Mouse (Mus musculus): ENCODE measurements around the gene 4933416C03Rik.
A peak's percentile ranks its signal among the peaks of the same experiment; 100 is the strongest.

Gene 4933416C03Rik

DNA sequence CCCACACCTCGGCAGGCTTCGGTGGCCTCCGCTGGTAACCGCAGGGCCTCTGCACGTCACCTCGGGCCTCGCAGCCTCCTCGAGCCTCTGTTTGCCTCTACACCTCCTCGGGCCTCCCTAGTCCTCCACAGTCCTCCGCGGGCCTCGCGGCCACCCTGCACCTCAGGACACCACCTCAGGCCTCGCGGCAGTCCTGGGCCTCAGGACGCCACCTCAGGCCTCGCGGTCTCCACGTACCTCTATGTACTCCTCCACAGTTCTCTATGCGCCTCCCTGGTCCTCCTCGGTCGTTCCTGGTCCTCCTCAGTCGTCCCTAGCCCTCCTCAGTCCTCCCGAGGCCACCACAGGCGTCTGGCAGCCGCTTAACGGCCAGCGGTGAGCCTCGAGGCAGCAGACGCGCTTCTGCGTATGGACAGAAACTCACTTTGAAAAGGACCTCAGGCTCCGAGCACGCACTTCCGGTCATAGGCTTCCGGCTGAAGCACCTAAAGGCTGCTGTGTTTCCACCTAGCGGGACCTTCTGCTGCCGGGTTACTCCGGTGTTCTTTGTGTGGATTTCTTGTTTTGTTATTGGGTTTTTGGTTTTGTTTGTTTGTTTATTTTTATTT lies at the start of gene 4933416C03Rik:
Gene 4933416C03Rik, minus strand, starts transcription at position 51 of the 608 bp plus-strand sequence.
- DNase-seq (ENCODE audit: low spot score in 2 of 2) = no peak

DNA sequence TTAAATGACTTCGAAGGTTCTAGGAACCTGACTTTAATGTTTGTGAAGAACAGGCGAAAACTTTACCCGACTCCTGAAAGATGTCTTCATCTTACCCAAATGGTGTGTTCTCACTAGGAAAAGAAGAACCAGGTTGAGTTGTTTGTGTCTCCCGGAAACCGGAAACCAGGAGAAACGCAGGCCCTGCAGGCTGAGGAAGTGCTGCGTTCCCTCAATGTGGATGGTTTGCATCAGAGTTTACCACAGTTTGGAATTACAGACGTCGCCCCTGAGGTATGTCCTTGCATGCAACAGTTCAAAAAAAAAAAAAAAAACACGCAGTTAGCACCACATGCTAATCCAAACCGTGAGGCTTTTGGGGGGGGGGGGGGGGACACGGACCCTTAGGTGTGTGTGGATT lies 48.6 kb upstream of the 4933416C03Rik start:
- DNase-seq (ENCODE audit: low spot score in 2 of 2) = no peak

DNA sequence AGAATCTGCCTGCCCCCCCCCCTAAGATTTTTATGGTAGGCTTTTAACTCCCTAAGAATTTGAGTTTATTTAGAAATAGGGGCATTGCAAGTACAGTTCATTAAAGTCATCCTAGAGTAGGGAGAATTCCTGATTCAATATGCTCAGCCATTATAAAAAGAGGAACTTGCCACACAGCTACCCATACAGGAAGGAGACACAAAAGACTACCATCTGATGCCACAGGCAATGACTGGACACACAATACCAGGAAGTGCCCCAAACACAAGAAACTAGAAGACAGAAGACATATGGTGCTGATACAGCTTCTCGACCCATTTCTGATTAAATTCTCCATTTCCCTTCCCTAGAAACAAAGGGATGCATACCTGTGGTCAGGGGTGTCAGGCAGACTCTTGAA lies 43.0 kb upstream of the 4933416C03Rik start:
- DNase-seq (ENCODE audit: low spot score in 2 of 2) = no peak

DNA sequence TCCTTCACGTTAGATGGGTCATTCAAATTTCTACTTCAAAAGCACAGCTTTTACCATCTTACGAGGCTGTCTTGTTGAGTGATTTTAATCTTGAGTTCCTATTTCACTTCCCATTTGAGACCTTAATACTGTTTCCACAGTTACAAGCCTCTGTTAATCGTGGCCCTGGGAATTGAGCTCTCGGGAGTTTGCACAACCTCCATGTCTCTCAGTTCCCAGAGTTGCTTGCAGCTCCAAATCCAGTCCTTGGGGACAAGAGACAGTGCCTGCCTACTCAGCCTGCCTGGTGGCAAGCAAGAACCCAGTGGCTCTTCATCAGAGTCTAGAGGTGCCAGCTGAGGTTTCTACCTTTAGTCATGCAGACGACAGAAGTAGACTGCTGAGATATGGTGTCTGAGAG lies 41.0 kb upstream of the 4933416C03Rik start:
- no peak for DNase-seq (ENCODE audit: low spot score in 2 of 2)

DNA sequence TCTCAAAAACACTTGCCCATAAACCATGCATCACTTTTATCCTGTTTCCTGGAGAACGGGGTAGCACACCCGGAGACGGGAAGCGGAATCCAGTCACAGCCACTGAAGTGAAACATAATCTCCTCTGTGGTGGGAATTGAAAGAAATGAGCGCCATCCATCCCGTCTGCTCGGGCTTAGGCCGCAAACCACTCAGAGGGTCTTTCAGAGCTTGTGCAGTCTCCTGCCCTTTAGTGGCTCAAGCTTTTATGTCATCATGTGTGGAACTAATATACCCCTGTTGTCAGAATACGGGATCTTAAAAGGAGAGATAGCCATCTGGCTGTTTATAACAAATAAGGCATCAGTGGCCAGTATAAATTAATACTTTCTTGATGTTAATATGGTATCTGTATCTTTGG lies 32.4 kb upstream of the 4933416C03Rik start:
- DNase-seq (ENCODE audit: low spot score in 2 of 2) = no peak

DNA sequence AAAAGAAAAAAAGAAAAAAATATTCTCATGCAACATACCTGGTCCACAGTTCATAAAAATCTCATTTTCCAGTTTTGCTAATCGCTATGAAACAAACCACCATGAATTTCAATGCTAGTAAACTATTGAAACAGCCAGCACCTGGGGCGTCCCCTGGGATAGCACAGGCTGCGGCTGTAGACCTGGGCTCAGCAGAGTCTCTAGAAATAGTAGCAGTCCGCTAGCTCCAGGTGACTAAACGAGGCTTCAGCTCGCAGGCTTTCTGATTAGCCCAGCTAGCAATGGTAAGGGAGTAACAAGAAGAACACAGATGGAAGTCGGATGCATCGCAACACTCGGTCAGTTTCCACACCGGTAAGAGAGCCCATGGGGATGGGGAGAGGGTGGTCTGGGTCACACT lies 30.0 kb upstream of the 4933416C03Rik start:
- no peak for DNase-seq (ENCODE audit: low spot score in 2 of 2)

DNA sequence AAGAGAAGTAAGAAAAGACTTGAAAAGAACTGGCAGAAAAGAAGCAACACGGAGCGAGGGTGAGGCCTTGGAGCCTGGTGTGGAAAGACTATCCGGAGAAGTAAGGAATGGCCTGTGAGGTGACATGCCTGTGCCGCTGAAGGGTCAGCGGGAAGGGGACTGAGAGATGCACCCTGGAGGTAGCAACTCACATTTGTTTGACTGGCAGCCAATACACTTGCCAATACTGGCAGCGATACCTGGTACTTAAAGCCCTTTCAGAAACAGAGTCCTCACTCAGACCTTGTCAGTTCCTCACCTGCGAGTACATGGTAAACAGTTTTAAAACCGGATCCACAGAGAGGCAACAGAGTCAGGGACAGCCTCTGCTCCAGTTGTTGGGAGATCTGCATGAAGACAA lies 26.5 kb upstream of the 4933416C03Rik start:
- no peak for DNase-seq (ENCODE audit: low spot score in 2 of 2)

DNA sequence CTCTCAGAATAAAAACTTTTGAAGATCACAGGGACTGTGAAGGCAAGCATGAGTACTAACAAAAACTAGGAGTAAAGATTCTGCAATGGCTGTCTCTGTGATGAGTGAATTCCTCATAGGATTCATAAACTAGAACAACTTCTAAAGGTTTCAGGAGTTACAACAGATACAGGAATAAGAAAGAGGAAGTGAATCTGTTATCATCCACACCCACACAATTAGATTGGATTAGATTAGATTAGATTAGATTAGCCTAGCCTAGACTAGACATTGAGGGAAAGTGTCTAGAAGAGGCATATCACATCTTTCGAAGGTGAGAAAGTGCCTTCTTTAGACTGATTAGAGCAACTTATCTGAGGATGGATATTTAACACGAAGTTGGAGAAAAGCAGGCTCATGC lies 21.5 kb upstream of the 4933416C03Rik start:
- no peak for DNase-seq (ENCODE audit: low spot score in 2 of 2)

DNA sequence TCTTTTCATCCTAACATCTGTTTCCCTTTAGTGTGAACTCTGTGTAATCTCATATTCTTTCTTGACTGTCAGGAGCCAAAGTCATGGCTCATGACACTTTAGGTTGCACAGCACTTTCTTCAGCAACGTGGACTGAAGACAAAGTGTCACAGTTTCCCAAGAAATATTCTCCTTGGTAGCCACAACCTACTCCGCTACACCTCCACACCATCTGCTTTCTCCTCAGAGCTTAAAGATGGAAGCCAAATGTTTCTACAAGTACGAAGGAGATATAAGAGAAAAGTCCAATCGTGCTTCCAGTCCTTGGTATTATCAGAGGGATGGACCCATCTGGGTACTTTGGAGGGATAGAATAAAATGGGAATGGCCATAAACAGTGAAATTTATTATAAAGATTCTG lies 18.5 kb upstream of the 4933416C03Rik start:
- DNase-seq (ENCODE audit: low spot score in 2 of 2) = no peak

DNA sequence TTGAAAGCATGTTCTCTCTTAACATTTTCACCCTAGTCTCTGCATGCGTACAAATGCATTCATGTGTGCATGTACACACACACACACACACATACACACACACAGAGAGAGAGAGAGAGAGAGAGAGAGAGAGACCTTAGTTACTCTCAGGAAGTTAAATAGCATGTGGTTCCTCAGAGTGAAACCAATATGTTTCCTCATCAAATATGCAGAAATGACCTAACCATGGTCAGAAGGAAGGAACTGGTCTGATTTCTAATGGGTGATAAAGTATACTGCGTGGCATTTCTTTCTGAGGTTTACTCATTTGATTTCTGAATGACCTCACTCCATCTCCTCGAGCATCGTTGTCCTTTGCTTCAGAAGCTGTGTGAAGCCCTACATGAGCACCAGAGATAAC lies 17.5 kb upstream of the 4933416C03Rik start:
- DNase-seq (ENCODE audit: low spot score in 2 of 2) = no peak

DNA sequence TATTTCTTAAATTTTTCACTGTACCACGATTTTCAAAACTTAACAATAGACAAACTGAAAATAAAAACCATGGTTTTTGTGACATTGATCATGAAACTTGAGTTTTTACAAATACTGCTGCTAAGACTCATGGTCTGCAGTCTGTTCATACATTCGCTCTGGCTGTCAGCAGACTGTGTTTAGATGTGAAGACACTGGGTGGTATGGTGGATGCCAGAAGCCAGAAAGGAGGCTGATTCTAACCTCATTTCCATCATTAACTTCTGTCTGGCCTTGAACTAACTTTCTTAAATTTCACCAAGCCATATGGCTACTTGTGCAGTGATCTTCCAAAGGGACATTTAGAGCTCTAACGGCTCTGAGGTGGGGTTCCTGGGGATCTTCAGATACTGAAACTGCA lies 16.7 kb upstream of the 4933416C03Rik start:
- DNase-seq (ENCODE audit: low spot score in 2 of 2) = no peak

DNA sequence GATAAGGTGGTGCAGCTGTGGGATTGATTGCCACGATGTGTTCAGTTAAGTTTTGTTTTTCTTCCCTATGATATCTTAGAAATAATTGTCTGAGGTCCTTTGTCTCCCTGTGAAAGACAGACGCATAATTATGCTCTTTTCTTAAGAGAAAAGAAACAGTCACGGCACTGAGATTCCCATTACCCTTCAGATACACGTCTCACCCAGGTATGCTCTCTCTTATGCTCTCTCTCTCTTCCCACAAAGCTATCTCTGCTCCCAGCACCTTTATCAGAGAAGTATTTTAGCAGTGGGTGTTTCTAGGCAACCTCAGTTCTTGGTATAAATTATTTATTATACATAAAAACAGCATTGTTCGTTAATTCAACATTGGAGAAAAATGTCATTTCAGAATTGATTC lies 11.6 kb upstream of the 4933416C03Rik start:
- no peak for DNase-seq (ENCODE audit: low spot score in 2 of 2)

DNA sequence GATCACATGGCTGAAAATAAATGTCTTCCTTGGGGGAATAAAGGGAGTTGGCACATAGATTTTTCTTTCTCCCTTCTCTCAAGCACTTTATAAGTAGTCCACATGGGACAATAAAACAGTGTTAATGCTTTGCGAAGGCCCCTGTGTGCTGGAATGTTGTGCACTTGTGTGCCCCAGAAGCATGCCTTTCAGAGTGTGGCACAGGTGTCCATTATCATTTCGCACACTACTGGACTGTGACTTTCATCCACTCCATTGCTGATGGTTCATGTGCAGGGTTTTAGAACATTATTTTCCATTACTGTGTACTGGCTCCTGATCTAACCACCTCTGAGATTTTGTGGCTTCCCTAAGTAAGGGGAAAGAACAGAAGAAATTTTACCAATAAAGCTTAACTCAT lies 10.1 kb upstream of the 4933416C03Rik start:
- DNase-seq (ENCODE audit: low spot score in 2 of 2) = no peak

DNA sequence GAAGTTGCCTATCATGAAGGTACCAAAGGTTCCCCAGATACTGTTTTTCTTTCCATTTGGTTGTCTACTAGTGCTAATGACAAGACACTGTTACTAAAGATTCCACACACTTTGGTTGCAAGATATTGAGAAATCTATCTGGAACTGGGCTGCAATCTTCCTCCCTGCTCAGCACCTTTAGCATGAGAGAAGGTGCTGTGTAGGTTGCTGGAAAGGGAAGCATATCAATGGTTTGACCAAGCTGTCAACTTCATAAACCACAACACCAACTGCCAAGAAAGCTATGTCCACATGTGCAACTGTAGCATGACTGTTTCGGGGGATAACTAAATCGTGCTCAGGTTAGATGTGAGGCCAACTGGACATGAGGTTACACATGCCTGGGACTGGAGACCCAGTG lies 7.7 kb upstream of the 4933416C03Rik start:
- DNase-seq (ENCODE audit: low spot score in 2 of 2) = no peak

DNA sequence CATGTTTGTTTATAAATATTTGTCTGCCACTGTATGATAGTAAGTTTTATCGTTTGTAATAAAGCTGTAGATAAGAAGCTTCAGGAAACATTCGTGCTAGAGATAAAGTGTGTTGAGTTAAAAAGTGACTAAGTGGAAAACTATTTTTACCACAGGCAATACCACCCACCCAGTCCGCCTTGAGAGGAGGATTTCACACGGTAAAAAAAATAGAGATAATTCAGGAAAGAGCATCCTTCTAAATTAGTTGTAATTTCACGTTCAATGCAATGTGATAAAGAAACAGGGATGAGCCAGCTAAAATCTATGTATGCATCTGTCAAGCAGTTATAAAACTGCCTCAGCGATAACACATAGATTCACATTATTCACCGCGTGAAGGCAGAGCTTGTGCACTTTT lies 3.3 kb upstream of the 4933416C03Rik start:
- DNase-seq (ENCODE audit: low spot score in 2 of 2) = no peak

DNA sequence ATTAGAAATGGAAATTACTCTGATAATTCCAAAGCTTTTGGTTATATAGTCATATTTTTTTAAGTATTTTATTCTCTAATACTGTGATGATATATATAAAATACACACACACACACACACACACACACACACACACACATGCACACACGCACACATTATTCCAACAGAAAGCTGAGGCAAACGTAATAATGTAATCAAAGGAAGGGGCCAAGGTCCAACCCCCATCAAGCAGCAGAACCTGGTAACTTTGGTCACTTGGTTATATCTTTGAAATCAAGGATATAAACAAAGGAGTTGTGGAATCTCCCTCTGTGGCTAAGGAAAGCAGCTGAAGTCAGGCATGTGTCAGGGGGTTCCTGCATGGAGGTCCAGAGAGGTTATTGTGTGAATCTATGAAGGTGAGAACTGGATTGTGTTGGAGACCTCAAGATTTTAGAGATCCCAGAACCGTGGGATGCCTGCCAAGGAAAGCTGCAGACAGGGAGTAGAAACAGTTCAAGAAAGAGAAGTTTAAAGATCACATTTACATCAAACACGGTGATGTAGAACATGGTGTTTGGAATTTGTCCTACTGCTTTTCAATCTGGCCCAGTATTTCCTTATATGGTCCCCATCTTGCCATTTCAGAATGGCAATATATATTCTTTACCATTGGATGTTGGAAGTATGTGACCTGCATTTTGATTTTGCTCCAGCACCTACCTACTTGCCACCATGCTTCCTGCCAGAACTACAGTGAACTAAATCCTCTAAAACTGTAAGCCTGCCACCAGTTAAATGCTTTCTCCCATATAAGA lies 2.4 kb upstream of the 4933416C03Rik start:
- no peak for DNase-seq (ENCODE audit: low spot score in 2 of 2)

DNA sequence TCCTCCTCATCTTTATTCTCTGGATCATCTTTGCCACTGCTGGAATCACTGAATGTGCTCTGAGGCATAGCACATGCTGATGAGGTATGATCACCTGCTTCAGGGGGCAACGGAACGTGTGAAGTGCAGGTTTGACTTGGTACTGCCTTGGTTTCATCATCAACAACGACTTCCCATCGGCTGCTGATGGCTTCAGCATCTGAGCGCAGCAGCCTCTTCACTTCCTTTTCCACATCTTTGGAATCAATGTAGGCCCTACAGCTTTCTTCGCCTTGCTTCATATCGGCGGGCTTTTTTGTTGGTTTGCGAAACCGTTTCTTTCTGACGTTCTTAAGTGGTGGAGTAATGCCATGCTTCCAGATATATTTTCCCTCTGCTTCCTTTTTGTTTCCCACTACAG lies 849 bp downstream of the 4933416C03Rik start:
- no peak for DNase-seq (ENCODE audit: low spot score in 2 of 2)

DNA sequence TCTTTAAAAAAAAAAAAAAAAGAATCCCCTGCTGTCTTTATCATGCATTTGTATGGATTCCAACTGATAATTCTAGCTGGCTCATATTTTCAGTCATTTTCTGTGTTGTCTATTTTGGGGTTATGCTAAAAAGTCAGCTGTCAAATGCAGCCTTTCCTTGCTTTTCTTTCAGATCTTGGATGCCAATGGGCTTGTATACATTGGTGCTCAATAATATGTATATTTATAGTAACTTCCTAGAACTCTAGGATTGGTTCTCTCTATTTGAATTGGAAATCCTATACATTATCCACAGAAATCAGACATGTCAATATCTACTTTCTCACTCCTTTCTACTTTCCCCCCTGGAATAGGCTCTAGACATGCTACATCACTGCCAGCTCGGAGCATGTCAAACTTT lies 5.0 kb downstream of the 4933416C03Rik start:
- DNase-seq (ENCODE audit: low spot score in 2 of 2) = no peak

DNA sequence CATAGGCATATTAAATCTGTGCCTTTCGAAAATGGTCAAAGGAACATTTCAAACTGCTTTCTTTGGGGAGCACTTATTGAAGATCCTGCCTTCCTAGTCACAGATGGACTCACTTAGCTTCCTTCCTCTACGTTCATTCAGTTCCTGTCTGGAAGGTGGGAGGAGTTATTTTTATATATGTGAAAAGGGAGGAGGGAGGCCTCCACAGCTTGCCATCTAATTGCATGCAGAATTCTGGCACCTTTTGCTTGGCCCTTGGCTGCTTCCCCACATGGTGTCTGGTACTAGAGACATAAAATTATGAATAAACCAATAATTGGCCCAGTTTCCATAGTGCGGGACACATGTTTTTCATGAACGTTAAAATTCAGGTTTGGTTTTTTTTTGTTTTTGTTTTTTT lies 5.5 kb downstream of the 4933416C03Rik start:
- DNase-seq (ENCODE audit: low spot score in 2 of 2) = no peak

DNA sequence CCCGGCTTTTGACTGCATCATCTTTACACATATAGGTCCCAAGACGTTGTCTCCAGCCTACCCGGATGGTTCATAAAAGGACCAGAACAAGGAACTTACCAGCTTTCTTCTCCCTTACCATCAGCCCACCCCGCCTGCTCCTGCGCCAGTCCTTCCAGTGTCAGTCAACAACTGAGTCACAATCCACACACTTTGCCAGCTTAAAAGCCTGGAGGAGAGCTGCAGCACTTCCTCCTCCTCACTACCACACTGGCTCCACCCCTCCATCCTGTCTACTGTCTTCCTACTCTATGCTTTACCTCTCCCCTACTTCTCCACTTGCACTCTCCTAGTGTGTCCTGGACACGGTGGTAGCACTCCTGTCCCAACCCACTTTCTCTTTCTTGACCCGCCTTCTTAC lies 15.2 kb downstream of the 4933416C03Rik start:
- no peak for DNase-seq (ENCODE audit: low spot score in 2 of 2)

DNA sequence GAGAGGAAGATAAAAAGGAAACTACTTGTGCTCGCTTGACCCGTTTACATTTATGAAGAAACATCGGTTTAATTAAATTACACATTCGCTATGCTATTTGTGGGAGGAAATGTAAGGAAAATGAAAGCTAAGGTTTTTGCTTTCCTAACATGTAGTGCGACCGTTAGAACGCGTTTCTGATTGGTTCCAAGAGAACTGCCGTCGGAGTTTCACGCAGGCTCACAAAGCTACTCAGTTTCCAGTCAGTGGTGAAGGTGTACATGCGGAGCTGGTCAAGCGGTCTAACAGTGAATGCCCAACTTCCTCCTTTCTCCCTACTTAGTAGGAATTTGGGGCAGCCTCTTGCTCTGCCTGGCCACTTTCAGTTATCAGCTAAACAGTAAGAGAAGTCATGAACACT lies 17.3 kb downstream of the 4933416C03Rik start:
- DNase-seq (ENCODE audit: low spot score in 2 of 2) = no peak

DNA sequence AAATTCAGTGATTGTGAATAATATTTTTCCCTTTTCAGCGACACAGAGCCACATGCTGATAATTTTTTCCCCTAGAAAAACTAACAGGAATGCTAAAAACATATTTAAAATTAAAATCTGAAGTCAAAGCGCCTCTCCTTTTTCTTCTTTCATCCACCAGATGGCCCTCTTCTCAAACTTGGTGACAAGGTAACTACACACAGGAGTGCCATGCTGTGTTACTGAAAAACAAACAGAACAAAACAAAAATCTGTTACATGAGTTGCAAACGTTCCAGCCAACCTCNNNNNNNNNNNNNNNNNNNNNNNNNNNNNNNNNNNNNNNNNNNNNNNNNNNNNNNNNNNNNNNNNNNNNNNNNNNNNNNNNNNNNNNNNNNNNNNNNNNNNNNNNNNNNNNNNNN lies 29.8 kb downstream of the 4933416C03Rik start:
- peak in 1 of 2 experiments; percentile 21 for DNase-seq (ENCODE audit: low spot score in 2 of 2)

DNA sequence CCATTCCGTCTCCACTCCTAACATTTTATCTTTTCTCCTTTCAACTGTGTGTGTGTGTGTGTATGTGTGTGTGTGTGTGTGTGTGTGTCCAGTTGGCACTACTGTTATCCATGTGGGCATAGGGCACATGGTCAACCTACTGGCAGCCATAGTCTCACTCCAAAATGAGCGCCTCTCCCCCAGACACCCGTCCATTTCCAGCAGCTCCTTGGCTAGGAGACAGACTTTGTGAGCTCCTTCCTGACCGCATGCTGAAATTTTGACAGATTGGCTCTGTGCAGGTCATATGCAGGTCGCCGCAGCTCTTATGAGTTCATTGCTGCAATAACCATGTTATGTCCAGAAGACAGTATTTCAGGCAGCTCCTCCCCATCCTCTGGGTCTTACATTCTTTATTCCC lies 32.9 kb downstream of the 4933416C03Rik start:
- DNase-seq (ENCODE audit: low spot score in 2 of 2) = no peak

DNA sequence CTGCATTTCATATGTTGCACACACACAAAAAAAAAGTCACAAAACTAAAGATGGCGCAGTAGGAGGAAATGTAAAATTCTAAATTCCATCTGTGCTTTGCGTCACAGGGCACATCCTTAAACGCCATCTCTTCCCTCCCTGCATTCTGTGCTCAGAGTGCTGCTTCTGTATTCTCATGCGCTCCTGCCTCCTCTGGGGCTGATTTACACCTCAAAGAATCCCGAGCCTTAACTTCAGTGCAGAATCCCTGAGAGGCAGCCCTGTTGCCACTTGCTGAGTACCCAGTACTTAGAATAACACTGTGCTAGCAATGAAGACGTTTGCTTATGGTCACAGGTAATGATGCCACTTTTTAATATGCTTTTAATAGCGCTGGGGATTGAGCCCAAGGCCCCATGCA lies 34.3 kb downstream of the 4933416C03Rik start:
- no peak for DNase-seq (ENCODE audit: low spot score in 2 of 2)

Measured in urinary bladder, adult 18-20 months (tissue).